ENCODE assay signal across 8 mouse cellular contexts in the genomic region with DNA sequence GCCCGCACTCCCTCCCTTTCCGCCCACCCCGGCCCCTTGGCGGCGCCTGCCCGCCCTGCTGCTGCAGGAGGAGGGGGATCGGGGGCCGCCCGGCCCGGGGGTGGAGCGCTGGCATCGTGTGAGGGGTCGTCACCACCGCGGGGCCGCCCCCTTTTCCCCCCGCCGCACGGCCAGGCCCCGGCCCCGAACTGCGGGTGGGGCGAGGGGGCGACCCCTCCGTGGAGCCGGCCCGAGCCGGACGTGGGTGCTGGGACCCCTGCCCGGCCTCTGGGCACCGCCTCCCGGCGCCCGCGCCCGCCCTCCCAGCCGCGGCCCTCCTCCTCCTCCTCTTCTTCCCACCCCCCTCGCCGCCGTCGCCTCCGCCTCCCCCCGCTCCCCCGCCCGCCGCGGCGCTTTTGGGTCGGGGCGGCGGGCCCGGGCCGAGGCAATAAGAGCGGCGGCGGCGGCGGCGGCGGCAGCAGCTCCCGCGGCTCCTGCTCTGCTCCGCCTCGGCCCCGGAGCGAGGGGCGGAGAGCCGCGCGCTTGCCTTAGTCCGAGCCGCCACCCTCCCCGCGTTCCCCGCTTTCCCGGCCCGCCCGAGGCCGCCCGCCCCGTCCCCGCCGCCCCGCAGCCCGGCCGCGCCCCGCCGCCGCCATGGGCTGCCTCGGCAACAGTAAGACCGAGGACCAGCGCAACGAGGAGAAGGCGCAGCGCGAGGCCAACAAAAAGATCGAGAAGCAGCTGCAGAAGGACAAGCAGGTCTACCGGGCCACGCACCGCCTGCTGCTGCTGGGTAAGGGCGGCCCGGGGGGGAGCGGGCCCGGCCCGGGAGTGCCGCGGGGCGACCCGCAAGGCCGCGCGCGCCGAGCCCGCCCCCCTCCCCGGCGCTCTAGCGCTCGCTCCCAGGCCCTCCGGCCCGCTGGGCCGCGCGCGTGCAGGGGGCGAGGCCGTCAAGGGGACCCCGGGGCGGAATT. TPM values are rescaled to one million over a fixed set of nuclear protein-coding genes. Genes with fewer than 3 reads are reported as not detected.
DNase-seq lines count a peak whose midpoint lies in the region; ATAC-seq and TF ChIP-seq lines count a peak whose summit lies in the region.

No protein-coding gene starts in this region.

- under 1% methylated on average over 86 of the region's 131 CpGs for WGBS in heart, embryonic 12.5 days
- WGBS in kidney, postnatal 0 days: under 1% methylated on average over 66 of the region's 131 CpGs
- under 1% methylated on average over 106 of the region's 131 CpGs for WGBS in liver, embryonic 15.5 days (ENCODE audit: insufficient replicate concordance)
- under 1% methylated on average over 56 of the region's 131 CpGs for WGBS in neural tube, embryonic 14.5 days

- peak; percentile 41 for ATAC-seq in erythroblast, adult 5-6 weeks (replicated peaks; ENCODE audit: low FRiP score, poor library complexity, severe bottlenecking)
- peak; percentile 87 for ATAC-seq in heart, embryonic 12.5 days (ENCODE audit: insufficient number of reproducible peaks, low FRiP score)
- peak; percentile 78 for ATAC-seq in kidney, postnatal 0 days (replicated peaks; ENCODE audit: low FRiP score, low read depth)
- peak; percentile 64 for ATAC-seq in liver, embryonic 15.5 days (ENCODE audit: insufficient read depth)
- ATAC-seq in neural tube, embryonic 14.5 days (ENCODE audit: low read depth): peak; percentile 76

- no peaks in the 10 kb centered on the region for H3K27me3 ChIP-seq in heart, embryonic 12.5 days (replicated peaks)
- H3K27me3 ChIP-seq in kidney, postnatal 0 days (ENCODE audit: insufficient read depth, low read length): no peaks in the 10 kb centered on the region
- no peaks in the 10 kb centered on the region for H3K27me3 ChIP-seq in liver, embryonic 15.5 days
- H3K27me3 ChIP-seq in neural tube, embryonic 14.5 days (ENCODE audit: control insufficient read depth, insufficient read depth, low read length): no peaks in the 10 kb centered on the region

- peak; percentile 56 for DNase-seq in B cell, adult 2 months
- DNase-seq in kidney, postnatal 0 days (ENCODE audit: low spot score): peak; percentile 94
- DNase-seq in testis, postnatal 10 days (ENCODE audit: low spot score): peak; percentile 91

- peak overlapping the region; percentile 88 for H3K4me3 ChIP-seq in bone marrow macrophage, adult 2 months (ENCODE audit: insufficient read depth, low read length)
- peak overlapping the region; percentile 99 for H3K4me3 ChIP-seq in heart, embryonic 12.5 days
- peak overlapping the region; percentile 89 for H3K4me3 ChIP-seq in kidney, postnatal 0 days (replicated peaks; ENCODE audit: low read depth, low read length)
- peak overlapping the region; percentile 97 for H3K4me3 ChIP-seq in liver, embryonic 15.5 days (replicated peaks)
- peak overlapping the region; percentile 99 for H3K4me3 ChIP-seq in neural tube, embryonic 14.5 days (ENCODE audit: low read depth, low read length)

- TF ChIP-seq POLR2A in bone marrow macrophage, adult 2 months (IDR thresholded peaks at IDR 0.05; ENCODE audit: borderline replicate concordance, low read depth, low read length): no peak

- H3K36me3 ChIP-seq in heart, embryonic 12.5 days: peaks cover 7% of the 10 kb centered on the region
- no peaks in the 10 kb centered on the region for H3K36me3 ChIP-seq in kidney, postnatal 0 days (ENCODE audit: insufficient read depth, low read length)
- H3K36me3 ChIP-seq in liver, embryonic 15.5 days (replicated peaks): peaks cover 8% of the 10 kb centered on the region; the same call in 1 of the 2 replicates
- H3K36me3 ChIP-seq in neural tube, embryonic 14.5 days (ENCODE audit: control insufficient read depth, insufficient read depth, low read length): no peaks in the 10 kb centered on the region

- peaks cover 24% of the 10 kb centered on the region for H3K4me1 ChIP-seq in bone marrow macrophage, adult 2 months (ENCODE audit: control insufficient read depth, insufficient read depth, low read length)
- peaks cover 36% of the 10 kb centered on the region for H3K4me1 ChIP-seq in heart, embryonic 12.5 days (replicated peaks)
- peaks cover 23% of the 10 kb centered on the region; the same call in 1 of the 2 replicates for H3K4me1 ChIP-seq in kidney, postnatal 0 days (replicated peaks; ENCODE audit: insufficient read depth, low read length)
- H3K4me1 ChIP-seq in liver, embryonic 15.5 days (replicated peaks): peaks cover 68% of the 10 kb centered on the region
- H3K4me1 ChIP-seq in neural tube, embryonic 14.5 days (ENCODE audit: control insufficient read depth, insufficient read depth, low read length): peaks cover 30% of the 10 kb centered on the region

- peaks cover 8% of the 10 kb centered on the region; the same call in 1 of the 2 replicates for H3K9me3 ChIP-seq in heart, embryonic 12.5 days (replicated peaks)
- H3K9me3 ChIP-seq in kidney, postnatal 0 days (replicated peaks; ENCODE audit: low read length): no peaks in the 10 kb centered on the region
- H3K9me3 ChIP-seq in liver, embryonic 15.5 days (replicated peaks): no peaks in the 10 kb centered on the region
- H3K9me3 ChIP-seq in neural tube, embryonic 14.5 days (ENCODE audit: control insufficient read depth, low read length): no peaks in the 10 kb centered on the region

- peak overlapping the region; percentile 91 for H3K27ac ChIP-seq in bone marrow macrophage, adult 2 months (ENCODE audit: insufficient read depth, low read depth, low read length)
- H3K27ac ChIP-seq in heart, embryonic 12.5 days (ENCODE audit: poor library complexity, severe bottlenecking): peak overlapping the region; percentile 100
- peak overlapping the region; percentile 99 for H3K27ac ChIP-seq in kidney, postnatal 0 days
- peak overlapping the region; percentile 88 for H3K27ac ChIP-seq in liver, embryonic 15.5 days (replicated peaks)
- H3K27ac ChIP-seq in neural tube, embryonic 14.5 days (ENCODE audit: low read depth, low read length): peak overlapping the region; percentile 99

- peak overlapping the region; percentile 100 for H3K9ac ChIP-seq in heart, embryonic 12.5 days
- H3K9ac ChIP-seq in kidney, postnatal 0 days (ENCODE audit: low read depth, low read length): peak overlapping the region; percentile 100
- H3K9ac ChIP-seq in liver, embryonic 15.5 days: peak overlapping the region; percentile 95
- H3K9ac ChIP-seq in neural tube, embryonic 14.5 days (replicated peaks; ENCODE audit: low read depth, low read length): peak overlapping the region; percentile 99

- H3K4me2 ChIP-seq in heart, embryonic 12.5 days: peak overlapping the region; percentile 74
- peak overlapping the region; percentile 65 for H3K4me2 ChIP-seq in kidney, postnatal 0 days (ENCODE audit: low read length)
- peak overlapping the region; percentile 99 for H3K4me2 ChIP-seq in liver, embryonic 15.5 days
- peak overlapping the region; percentile 69 for H3K4me2 ChIP-seq in neural tube, embryonic 14.5 days (ENCODE audit: low read depth, low read length)

- no peak for TF ChIP-seq CTCF in bone marrow macrophage, adult 2 months (IDR thresholded peaks at IDR 0.05; ENCODE audit: low read depth, low read length)
- TF ChIP-seq CTCF in kidney, postnatal 0 days (IDR thresholded peaks at IDR 0.05; ENCODE audit: low read depth): peak; percentile 55; the same call in 1 of the 2 replicates

RNA-seq across cellular contexts. Expression of a gene that starts 16.6 kb away (rescaled TPM):
- 3.6 and 4.1 TPM in 2 replicates for polyA plus RNA-seq in bone marrow macrophage, adult 2 months (2012; ENCODE audit: insufficient read depth, insufficient read length, missing spikeins)
- not detected in 2 replicates for total RNA-seq in erythroblast, adult 5-6 weeks (2015; ENCODE audit: low replicate concordance)
- total RNA-seq in erythroblast, adult 5-6 weeks (2017; ENCODE audit: low replicate concordance): 0.43 and 8.5 TPM in 2 replicates
- polyA plus RNA-seq in heart, embryonic 12.5 days (2016; fragmentation: Nextera tagmentation; extraction: Ambion mirVana): 8.9 and 9.8 TPM in 2 replicates
- 8.6 and 11.1 TPM in 2 replicates for polyA plus RNA-seq in kidney, postnatal 0 days (2015; fragmentation: Nextera tagmentation; extraction: Ambion mirVana)
- polyA plus RNA-seq in liver, embryonic 15.5 days (2015; fragmentation: Nextera tagmentation; extraction: Ambion mirVana): 49.2 and 59.3 TPM in 2 replicates
- polyA plus RNA-seq in neural tube, embryonic 14.5 days (2014; fragmentation: Nextera tagmentation; extraction: Ambion mirVana): 10.0 and 11.8 TPM in 2 replicates

RNA-seq across cellular contexts. Expression of a gene that starts 45.8 kb away (rescaled TPM):
- 780 and 818 TPM in 2 replicates for polyA plus RNA-seq in bone marrow macrophage, adult 2 months (2012; ENCODE audit: insufficient read depth, insufficient read length, missing spikeins)
- total RNA-seq in erythroblast, adult 5-6 weeks (2015; ENCODE audit: low replicate concordance): 236 and 242 TPM in 2 replicates
- 156 and 162 TPM in 2 replicates for total RNA-seq in erythroblast, adult 5-6 weeks (2017; ENCODE audit: low replicate concordance)
- polyA plus RNA-seq in heart, embryonic 12.5 days (2016; fragmentation: Nextera tagmentation; extraction: Ambion mirVana): 1,446 and 1,448 TPM in 2 replicates
- polyA plus RNA-seq in kidney, postnatal 0 days (2015; fragmentation: Nextera tagmentation; extraction: Ambion mirVana): 1,338 and 1,363 TPM in 2 replicates
- 323 and 336 TPM in 2 replicates for polyA plus RNA-seq in liver, embryonic 15.5 days (2015; fragmentation: Nextera tagmentation; extraction: Ambion mirVana)
- polyA plus RNA-seq in neural tube, embryonic 14.5 days (2014; fragmentation: Nextera tagmentation; extraction: Ambion mirVana): 1,718 and 1,785 TPM in 2 replicates

Comparison
In these comparisons a context has a peak if more than half of its experiments do, and no peak if none do; other contexts are left out.
1. Peak in every context shown above with its lines: DNase-seq, ATAC-seq, H3K4me3 ChIP-seq and H3K27ac ChIP-seq.